Mouse (Mus musculus) left cerebral cortex, adult 11 months (tissue): ENCODE measurements around the gene Wipf3.
A peak's percentile ranks its signal among the peaks of the same experiment; 100 is the strongest.

Experiments used
- DNase-seq: peaks from one replicate; pipeline ENCODE4 v3.0.0; 2022; ENCODE audit warnings: low spot score

Gene Wipf3

DNA sequence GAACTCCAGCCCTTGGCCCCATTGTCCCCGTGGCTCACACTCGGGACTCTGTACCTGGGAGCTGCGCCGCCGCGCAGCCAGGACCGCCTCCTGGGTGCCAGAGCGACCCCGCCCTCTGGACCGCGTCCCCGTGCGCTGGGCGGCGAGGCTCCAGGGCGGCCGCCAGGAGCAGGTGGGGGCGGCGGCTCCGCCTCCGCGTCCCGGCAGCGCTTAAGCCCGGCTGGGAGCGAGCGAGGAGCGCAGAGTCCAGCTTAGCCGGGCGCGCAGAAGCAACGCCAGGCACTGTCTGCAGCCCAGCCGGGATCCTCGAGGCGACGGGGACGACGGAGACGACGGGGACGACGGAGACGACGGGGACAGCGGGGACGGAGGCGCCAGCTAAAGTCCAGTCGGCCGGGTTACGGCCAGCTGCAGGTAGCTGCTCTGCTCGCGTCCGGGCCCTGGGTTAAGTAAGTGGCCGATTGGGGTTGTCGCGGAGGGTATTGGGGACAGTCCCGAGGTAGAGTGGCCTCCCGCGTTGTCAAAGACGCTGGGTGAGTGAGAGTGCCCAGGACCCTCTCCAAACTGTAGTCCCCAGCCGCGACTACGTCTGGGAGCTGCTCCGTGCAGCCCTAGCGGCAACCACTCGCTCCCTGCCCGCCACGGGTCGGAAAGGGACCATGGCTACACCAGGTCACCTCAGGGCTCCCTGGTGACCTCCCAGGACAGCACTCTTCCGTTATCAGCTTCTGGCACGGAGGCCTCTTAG is at the start of gene Wipf3:
Wipf3 (plus strand) TSS at position 157 of the 748 bp plus-strand sequence.
- no peak for DNase-seq

DNA sequence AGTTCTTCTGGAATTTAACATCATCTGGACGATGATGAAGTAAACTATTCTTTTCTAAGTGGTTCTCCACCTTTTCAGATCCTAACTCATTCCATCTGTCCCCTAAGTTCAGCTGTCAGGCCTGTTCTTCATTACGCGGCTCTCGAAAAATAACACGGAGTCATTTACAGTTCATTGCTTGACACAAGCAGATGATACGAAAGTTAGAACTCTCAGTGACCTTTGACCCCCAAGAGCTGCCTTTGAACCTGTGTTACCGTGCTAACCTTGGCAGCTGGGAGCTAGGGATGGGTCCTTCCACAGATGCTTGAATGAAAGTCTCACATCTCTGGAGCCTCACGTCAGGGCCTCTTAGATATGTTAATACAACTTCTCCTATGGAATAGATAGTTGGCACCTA is 46.8 kb upstream of the Wipf3 start:
- DNase-seq, result no peak

DNA sequence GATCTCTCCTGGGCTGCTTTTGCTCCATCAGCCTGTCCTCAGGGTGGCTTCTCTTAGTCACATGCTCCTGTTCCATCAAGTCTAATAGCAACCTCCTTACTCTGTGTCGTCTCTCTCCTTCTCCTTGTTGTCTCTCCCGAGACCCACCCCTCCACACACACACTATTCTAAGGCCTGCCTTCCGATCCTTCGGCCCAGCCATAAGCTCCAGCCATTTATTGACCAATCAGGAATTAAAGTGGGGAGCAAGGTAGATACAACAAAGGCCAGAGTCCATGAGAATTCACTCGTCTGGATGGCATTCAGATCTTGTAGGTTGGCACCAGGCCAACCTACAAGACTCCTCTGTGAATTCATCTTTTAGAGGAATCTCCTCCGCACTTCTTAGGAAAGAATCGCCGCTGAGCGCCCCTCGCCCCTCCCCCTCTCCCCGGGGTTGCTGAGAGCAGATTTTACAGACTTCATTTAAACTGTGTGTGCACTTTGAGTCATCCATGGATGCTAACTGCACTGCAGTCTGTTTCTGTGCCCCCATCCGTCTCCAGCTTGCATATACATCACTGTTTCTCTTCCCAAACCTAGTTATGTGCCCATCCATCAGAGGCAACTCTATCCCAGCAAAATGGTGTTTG is 45.4 kb upstream of the Wipf3 start:
- DNase-seq, result no peak

DNA sequence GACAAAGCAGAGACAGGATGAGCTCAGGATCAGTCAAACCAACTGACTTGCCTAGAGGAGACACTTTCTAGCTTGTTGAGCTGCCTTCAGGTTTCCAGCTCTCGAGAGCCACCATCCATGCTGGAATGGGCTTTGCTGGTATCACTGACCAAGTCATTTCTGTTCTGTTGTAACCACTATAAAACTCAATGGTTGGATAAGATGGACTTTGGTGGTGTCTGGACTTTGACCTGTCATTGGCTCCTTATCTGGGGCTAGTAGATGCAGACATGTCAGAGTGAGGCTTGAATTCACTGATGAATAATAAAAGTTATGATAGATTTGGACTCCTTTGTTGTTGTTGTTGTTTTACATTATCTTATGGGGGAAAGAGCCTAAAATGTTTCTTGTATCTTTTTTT is 44.6 kb upstream of the Wipf3 start:
- DNase-seq, result no peak

DNA sequence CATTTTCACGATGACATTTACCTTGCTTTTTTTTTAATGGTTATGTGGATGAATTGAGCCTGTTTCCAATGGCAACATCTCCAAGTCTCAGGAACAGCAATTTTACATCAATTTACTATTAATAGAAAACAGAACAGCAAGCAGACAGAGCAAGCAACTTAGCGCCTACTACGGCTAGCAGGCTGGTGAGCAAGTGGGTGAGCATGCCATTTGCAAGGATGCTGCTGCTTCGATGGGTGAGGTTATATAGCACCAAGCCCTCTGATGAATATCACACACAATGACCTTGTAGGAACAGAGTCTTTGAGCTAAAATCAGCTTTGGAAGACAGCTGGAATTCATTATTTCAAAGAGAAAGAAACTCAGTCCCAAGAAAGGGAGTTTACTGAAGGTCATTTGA is 43.0 kb upstream of the Wipf3 start:
- no peak for DNase-seq

DNA sequence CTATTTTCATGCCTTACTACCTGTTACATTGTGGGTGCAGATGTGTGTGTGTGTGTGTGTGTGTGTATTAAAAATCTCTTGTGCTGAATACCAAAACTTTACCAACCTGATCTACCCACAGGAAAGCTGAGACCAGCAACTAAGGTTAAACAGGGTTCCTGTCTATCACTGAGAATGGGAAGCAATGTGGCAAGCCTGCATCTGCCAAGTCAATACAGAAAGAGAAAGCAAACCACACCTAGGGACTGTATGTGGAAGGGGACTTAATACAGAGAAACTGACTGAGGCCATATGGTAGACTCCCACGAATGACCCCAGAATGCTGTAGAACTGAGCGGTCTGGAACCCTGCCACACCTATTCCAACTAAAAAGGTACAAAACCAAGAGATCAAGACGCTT is 42.4 kb upstream of the Wipf3 start:
- DNase-seq, result no peak

DNA sequence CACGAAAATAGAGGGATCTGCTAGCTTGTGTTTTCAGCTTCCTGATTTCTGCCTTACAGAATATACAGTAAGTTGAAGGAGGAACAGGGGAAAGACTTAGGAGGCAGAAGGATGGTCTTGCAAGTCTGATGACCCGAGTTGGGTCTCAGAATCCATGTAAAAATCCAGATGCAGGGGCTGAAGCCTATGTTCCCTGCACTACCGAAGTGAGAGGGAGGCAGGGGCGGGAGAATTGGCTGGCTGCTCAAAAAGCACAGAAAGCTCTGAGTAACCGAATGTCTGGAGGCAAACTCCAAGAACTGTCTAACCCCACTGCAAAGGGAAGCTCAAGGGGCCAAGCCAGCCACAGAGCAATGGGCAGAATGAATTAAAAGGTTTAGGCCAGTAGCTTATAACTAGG is 41.7 kb upstream of the Wipf3 start:
- no peak for DNase-seq

DNA sequence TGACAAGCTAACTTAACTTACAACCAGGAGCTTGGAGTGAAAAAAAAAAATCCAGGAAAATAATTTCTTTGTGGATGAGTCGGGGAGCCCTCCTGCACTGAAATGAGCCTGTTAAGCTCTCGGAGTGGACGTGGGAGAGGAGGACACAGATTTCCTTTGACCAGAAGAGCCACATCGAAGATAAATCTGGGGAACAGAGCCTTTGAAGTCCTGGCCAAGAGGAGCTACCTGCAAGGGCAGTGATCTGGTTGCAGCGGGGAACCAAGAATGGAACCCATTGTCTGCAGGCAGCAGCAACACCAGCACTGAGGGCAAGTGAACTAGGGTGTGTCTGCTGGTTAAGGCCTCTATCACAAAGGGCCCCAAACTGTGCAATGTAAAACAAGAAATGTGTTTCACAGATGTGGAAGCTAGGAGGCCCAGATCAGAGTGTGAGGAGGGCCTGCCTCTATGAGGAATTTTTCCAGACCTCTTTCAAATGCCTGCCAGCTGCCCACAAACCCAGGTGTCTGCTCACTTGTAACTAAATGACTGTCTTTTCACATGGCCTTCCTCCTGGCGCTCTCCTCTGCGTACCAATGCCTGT is 40.6 kb upstream of the Wipf3 start:
- no peak for DNase-seq

DNA sequence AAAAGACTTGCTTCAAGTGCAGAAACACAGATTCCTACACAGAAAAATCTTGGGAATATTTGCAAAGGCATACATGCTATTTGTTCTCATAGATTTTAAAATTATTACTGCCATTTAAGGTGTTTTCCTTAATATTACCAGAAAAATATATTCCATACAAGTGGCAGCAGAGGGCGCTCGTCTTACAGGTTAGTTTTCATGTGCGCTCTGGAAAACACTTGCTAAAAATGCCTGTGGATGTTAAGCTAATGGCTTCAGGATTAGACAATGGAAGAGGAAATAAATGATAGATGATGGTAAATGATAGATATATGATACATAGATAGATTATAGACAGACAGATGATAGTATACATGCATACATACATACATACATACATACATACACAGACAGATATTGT is 37.6 kb upstream of the Wipf3 start:
- DNase-seq, result no peak

DNA sequence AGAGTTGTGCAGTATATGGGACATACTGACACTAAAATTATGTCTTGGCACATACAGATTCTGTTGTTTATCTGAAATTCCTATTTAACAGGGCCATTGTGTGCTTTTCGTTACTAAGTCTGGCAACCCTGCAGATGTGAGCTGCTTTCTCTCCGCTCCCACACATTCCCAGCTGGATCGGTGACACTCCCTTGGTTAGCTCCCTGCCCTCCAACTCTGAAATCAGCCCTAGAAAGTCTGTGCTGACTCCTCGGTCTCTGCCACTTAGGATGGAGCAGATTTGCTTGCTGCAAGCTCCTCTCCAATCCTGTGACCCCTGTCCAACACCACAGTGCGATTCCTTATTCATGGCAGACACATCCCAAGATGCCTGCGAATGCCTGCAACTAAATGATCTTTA is 35.5 kb upstream of the Wipf3 start:
- no peak for DNase-seq

DNA sequence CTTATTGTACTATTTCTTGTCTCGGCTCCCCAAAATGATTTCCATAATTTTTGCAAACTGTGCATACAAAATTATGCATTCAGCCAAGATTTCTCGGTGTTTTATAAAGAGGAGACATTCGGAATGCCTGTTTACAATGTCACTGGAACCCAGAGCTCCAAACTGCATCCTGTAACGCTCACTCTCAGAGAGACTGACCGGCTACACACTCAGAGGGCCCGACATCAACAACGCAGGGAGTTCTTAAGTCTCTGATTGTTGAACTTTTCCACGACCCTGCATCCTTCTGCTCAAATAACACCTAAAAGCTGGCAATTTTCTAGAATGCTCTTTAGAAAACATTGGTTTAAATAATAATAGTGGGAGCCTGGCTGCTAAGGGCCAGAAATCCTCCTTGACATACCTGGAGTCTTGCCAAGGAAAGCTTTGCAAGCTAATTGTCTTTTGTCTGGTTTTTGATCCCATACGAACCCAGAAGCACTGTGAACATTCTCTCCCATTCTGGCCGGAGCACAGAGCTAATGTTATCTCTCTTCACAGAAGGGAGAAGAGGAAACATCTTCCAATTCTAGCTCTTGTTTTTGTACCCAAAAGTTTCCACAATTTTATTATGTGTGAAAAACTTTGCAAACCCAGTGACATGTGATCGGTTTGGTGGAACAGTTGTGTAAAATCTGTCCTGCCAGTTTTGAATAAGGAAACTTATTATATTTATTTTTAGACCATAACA is 30.0 kb upstream of the Wipf3 start:
- DNase-seq, result no peak

DNA sequence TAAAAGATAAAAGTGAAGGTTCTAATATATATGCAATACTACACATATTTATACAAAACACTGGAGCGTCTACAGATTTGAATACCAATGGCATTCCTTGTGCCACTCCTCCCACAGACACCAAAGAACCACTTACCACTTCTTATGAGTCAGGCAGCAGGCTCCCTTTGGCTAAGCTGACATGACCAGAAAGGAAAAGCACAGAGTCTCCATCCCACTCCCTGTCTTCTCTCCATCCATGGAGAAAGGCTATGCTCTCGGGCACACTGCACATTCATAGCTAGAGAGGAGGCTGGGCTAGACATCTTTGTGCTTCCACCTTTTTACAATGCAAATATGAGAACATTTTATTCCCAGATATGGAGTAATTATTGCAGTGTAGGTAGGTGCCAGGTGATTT is 27.9 kb upstream of the Wipf3 start:
- no peak for DNase-seq

DNA sequence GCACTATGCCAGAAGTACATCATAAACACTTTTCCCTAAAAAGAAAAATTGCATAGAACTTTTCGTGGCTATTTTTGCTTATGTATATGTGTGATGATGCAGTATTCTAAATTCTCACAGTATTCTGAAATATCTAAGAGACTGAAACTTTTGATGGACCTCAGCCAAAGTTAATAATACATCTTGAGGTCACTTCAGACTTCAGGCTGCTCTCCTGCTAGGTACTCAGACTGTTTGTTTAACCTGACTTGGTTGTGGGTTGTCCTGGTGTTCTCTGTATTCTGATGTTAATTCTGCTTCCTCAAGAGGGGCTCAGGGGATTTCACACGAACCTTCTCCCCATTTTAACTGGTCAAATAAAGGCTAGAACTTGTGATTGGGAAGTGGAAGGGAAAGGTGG is 24.5 kb upstream of the Wipf3 start:
- no peak for DNase-seq

DNA sequence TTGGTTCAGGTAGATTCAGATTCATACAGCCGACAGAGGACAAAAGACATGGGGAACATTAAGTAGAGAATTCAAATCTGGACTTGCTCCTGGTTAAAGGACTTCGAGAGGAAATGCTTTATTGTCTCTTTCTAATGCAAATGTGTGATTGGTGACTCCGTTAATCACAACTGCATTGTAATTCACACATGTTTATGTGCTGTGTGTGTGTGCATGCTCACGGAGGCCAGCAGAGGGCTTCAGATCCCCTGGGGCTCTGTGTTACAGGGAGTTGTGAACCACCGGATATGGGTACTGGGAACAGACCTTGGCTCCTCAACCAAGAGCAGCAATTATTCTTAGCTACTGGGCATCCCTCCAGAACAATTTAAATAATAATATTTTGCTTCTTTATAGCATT is 23.3 kb upstream of the Wipf3 start:
- DNase-seq, result no peak

DNA sequence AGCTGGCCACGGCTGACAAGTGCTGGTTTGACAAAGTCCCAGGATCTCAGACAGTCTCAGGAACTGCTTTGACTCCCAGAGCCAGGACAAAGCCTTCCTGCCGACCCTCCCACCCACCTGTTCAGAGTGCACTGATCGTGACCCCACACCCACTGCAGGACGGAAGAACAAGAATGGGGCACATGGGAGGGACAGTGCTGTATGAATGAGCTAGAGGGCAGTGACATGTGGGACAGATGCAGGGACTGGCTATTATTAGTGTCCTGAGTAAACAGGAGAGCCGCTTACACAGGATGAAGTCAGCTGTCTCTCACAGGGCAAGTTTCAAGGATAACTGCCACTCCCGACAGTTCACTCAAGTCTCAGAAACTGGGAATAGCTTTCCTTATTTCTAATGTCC is 20.1 kb upstream of the Wipf3 start:
- no peak for DNase-seq

DNA sequence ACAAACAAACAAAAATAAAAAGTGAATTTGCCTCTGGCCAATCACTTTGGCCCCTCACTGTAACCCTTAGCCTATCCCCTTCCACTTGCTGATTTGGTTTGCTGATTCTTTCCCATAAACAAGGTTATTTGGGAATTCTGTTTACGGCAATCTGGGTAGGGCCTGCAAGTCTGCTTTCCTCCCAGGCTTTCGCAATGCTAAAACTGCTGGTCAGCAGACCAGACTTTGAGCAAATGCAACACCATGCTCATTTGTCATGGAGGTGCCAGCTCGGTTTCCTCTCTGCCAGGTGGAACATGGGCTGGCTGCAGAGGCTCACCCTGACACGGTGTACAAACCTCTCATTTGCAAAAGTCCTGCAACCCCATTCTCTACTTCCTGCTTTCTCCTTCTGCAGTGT is 19.0 kb upstream of the Wipf3 start:
- no peak for DNase-seq

DNA sequence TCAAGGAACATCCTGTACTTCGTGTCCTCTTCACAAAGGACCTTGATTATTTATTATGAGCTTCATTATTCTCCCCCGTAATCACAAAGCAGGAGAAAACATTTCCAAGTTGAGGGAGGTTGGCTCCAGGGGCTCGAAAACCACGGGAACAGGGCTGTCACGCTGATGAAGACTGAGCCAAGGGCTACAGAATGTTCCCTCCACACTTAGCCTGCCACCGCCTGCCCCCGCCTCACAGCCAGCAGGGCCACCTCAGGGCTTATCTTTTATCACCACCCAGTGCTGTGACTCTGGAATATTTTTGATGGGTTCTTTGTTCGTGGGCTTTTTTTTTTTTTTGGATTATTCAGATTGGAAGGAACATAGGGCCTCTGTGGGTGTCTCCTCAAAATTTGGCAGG is 17.8 kb upstream of the Wipf3 start:
- DNase-seq, result no peak

DNA sequence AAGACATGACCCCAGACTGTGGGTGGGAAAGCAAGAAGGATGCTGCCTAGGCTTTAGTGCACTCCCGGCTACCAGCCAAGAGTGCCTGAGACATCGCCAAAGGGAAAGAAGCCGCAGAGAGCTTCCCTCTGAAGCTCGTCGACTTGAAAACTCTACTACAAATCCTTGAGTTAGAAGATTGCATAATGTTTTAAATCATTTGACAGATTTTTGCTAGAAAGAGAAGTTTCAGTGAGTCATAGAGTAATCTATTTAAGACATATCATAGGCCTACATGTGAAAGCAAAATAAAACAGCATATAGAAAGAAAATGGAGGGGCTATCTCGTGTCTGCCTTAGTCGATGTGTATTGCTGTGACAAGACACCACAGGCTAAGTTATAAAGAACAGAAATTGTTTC is 16.5 kb upstream of the Wipf3 start:
- DNase-seq, result no peak

DNA sequence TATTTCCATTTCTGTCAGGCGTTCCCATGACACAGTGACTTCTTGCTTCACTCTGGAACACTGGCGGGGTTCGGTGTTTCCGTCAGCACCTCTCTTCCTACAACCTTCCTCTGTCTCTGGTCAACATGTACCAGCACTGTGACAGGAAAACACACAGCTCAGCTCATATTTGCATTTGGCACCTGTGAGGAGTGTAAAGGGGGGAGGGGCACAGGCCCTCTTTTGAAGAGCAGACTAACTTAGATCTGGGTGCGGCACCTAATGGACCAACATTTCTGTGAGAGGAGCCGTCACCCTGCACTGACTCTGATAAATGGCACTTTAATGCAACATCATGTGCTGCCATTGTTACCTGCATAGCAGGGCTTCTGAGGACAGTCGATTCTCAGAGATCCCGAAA is 4.2 kb upstream of the Wipf3 start:
- DNase-seq, result no peak

DNA sequence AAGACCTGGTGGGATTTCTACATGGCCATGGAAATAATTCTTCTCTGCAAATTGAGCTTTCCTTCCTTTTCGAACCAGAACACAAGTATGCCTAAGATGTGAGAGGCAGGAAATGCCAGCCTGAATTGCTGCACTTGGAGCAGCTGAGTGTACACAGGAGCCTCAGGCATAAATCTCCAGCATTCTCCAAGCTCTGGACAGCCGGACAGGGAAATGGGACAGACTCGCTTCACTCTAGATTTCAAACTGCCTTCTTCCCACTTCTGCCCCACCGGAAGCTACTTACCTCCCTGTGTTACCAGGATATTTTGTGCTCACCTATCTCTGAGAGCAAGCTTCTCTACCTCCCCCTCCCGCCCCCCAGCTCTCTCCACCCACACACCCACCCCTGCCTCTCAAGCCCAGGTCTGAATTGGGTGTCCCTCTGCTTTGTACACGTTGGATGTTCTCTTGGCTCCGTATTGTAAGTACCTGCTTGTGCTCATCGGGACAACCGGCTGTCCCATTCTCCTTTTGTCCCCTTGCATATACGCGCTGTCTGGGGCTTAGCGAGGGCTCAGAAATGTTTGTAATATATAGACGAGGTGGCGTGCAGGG is 455 bp upstream of the Wipf3 start:
- DNase-seq, result no peak

DNA sequence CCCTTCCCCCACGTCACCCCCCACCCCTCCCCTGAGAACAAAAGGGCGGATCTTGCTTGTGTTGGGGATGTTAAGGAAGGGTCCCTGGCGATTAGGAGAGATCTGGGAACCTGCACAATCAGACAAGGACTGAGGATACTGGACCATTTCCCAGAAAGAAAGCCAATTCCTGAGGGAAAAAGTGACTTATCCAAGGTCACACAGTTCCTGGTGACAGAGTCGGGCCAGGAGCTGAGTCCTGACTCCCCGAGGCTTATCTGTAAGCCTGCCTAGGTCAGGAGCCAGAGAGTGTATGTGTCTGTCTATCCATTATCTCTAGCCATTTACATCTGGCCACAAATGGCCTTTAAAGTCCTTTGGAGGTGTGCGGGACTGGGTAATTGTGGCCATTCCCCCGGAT is 818 bp downstream of the Wipf3 start:
- no peak for DNase-seq

DNA sequence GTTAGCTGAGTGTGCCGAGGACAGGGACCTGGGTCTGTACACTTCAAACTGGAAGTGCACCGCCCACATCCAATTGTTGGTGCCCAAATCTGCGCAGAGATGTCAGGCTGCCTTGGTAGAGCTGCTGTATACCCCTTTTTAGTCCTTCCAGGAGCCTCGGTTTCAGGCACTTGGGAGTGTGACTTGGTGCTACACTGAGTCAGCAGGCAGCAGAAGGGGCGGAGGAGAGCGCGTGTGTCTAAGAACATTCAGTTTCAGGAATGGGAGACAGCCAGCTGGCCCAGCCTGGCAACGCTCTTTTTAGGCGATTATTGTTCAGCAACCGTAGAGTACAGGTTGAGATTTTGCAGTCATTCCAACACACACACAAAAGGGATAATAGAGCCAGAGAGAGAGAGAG is 2.4 kb downstream of the Wipf3 start:
- DNase-seq, result peak; percentile 72

DNA sequence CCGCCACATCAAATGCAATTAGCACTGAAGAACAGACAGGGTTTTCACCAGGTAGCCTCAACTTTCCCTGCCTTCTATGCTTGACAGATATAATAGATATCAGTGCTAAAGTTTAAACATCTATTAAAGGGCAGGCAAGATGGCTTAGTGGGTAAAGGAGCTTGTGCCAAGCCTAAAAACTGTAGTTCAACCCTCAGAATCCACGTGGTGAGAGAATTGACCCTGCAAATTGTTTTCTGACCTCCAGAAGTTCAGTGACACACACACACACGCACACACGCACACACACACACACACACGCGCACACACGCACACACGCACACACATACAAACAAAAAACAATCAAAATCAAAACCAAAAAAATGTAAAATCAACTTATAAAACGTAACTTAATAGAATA is 2.8 kb downstream of the Wipf3 start:
- no peak for DNase-seq
